Comparison of ENCODE assay signal across 18 mouse cellular contexts in the genomic region with DNA sequence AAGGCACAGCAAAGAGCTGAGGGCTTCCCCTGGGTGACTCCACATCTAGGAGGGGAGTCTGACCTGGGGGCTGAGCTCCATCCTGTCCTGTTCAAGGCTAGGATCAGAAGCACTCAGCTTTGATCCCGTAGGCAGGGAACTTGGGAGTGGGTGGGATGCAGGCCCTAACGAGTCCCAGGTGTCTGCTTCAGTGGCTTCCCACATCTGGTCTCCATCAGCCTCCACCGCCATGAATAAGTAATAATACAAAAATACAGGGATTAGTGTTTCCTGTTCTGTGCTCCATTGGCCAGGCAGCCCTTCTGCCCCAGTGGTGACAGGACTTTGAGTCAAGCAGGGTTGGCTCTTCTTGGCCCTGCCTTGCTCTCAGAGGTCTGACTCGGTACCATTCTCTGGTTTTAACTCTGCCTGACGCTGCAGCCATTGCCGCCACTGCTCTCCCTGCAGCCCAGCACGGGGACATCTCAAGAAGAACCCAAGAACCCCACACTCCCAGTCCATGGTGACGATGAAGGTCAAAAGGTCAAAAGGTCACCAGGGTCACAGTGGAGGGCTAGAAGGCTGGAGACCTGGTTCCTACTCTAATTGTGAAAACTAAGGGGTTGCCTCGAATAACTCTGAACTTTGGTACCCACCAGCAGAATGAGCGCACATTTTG. TPM values are rescaled to one million over a fixed set of nuclear protein-coding genes. Genes with fewer than 3 reads are reported as not detected.
DNase-seq lines count a peak whose midpoint lies in the region; ATAC-seq and TF ChIP-seq lines count a peak whose summit lies in the region.
"Had no signal": no experiment of that assay in that cellular context is flagged by ENCODE, and none has a peak within 500 bp of the region (broad histone marks: within the 10 kb centered on the region; RNA-seq: fewer than 3 reads in every experiment).

No protein-coding gene starts in this region.

- no peak for ATAC-seq in forebrain, embryonic 11.5 days (replicated peaks; ENCODE audit: low FRiP score)
- ATAC-seq in forebrain, embryonic 15.5 days (replicated peaks) = no peak
- no peak for ATAC-seq in kidney, postnatal 0 days (replicated peaks; ENCODE audit: low FRiP score, low read depth)
- ATAC-seq in stomach, embryonic 15.5 days (ENCODE audit: insufficient read depth, low FRiP score, low read depth) = no peak
- ATAC-seq: forebrain, embryonic 14.5 days had no signal

- H3K9ac ChIP-seq in forebrain, embryonic 11.5 days (ENCODE audit: low read length) = no peak overlapping the region
- no peak overlapping the region for H3K9ac ChIP-seq in forebrain, embryonic 15.5 days (replicated peaks)
- no peak overlapping the region for H3K9ac ChIP-seq in kidney, postnatal 0 days (ENCODE audit: low read depth, low read length)
- H3K9ac ChIP-seq in stomach, embryonic 15.5 days = no peak overlapping the region
- H3K9ac ChIP-seq: lung, embryonic 15.5 days had no signal

- no peak for TF ChIP-seq POLR2A in kidney, adult 2 months (IDR thresholded peaks at IDR 0.05; ENCODE audit: low read depth, low read length)

- intact Hi-C loops in gastrocnemius, postnatal 36 days (cut with DNase I) = no loop called here

- 70% methylated on average over 10 of the region's 10 CpGs for WGBS in forebrain, embryonic 11.5 days
- WGBS in forebrain, embryonic 15.5 days = 78% methylated on average over 10 of the region's 10 CpGs
- 60% methylated on average over 10 of the region's 10 CpGs for WGBS in kidney, postnatal 0 days
- 64% methylated on average over 10 of the region's 10 CpGs for WGBS in kidney, adult 2 months
- 54% methylated on average over 10 of the region's 10 CpGs for WGBS in stomach, embryonic 15.5 days

- peak; percentile 61 for DNase-seq in forebrain, embryonic 11.5 days (ENCODE audit: low spot score)
- peak; percentile 17 for DNase-seq in kidney, postnatal 0 days (ENCODE audit: low spot score)
- no peak for DNase-seq in kidney, adult 2 months
- DNase-seq in forelimb bud, embryonic 11.5 days (ENCODE audit: low read depth, low spot score) = peak; percentile 89
- no peak for DNase-seq in adrenal gland, postnatal 4 days (ENCODE audit: low spot score in 2 of 2)
- no peak for DNase-seq in gastrocnemius, postnatal 36 days
- DNase-seq: adrenal gland, postnatal 10 days; left cerebral cortex, postnatal 4 days had no signal

- no peak overlapping the region for H3K4me2 ChIP-seq in forebrain, embryonic 11.5 days (ENCODE audit: low read depth, low read length, severe bottlenecking)
- no peak overlapping the region for H3K4me2 ChIP-seq in forebrain, embryonic 15.5 days (replicated peaks)
- no peak overlapping the region for H3K4me2 ChIP-seq in kidney, postnatal 0 days (ENCODE audit: low read length)
- H3K4me2 ChIP-seq in stomach, embryonic 15.5 days = no peak overlapping the region
- H3K4me2 ChIP-seq: lung, embryonic 15.5 days had no signal

- no peaks in the 10 kb centered on the region for H3K36me3 ChIP-seq in forebrain, embryonic 11.5 days (ENCODE audit: control insufficient read depth, insufficient read depth, low read length)
- no peaks in the 10 kb centered on the region for H3K36me3 ChIP-seq in forebrain, embryonic 15.5 days
- H3K36me3 ChIP-seq in kidney, postnatal 0 days (ENCODE audit: insufficient read depth, low read length) = no peaks in the 10 kb centered on the region
- no peaks in the 10 kb centered on the region for H3K36me3 ChIP-seq in kidney, adult 2 months (ENCODE audit: control insufficient read depth, insufficient read depth, low read length)
- H3K36me3 ChIP-seq in stomach, embryonic 15.5 days = no peaks in the 10 kb centered on the region
- H3K36me3 ChIP-seq: lung, embryonic 15.5 days had no signal

- H3K9me3 ChIP-seq in forebrain, embryonic 11.5 days (ENCODE audit: control insufficient read depth, low read length) = no peaks in the 10 kb centered on the region
- H3K9me3 ChIP-seq in forebrain, embryonic 15.5 days = no peaks in the 10 kb centered on the region
- no peaks in the 10 kb centered on the region for H3K9me3 ChIP-seq in kidney, postnatal 0 days (replicated peaks; ENCODE audit: low read length)
- H3K9me3 ChIP-seq in stomach, embryonic 15.5 days = no peaks in the 10 kb centered on the region
- H3K9me3 ChIP-seq: lung, embryonic 15.5 days; megakaryocyte, embryonic 14.5 days had no signal

- no peaks in the 10 kb centered on the region; the same call in 1 of the 2 replicates for H3K27me3 ChIP-seq in forebrain, embryonic 11.5 days (ENCODE audit: control insufficient read depth, insufficient read depth, low read length)
- no peaks in the 10 kb centered on the region for H3K27me3 ChIP-seq in forebrain, embryonic 15.5 days
- H3K27me3 ChIP-seq in kidney, postnatal 0 days (ENCODE audit: insufficient read depth, low read length) = no peaks in the 10 kb centered on the region
- H3K27me3 ChIP-seq in kidney, adult 2 months (replicated peaks; ENCODE audit: control insufficient read depth, insufficient read depth, low read length) = no peaks in the 10 kb centered on the region
- no peaks in the 10 kb centered on the region for H3K27me3 ChIP-seq in stomach, embryonic 15.5 days (replicated peaks)
- H3K27me3 ChIP-seq: lung, embryonic 15.5 days; megakaryocyte, embryonic 14.5 days had no signal

- H3K4me3 ChIP-seq in forebrain, embryonic 11.5 days (ENCODE audit: low read depth, low read length) = no peak overlapping the region
- H3K4me3 ChIP-seq in forebrain, embryonic 15.5 days = no peak overlapping the region
- no peak overlapping the region for H3K4me3 ChIP-seq in kidney, postnatal 0 days (replicated peaks; ENCODE audit: low read depth, low read length)
- no peak overlapping the region for H3K4me3 ChIP-seq in kidney, adult 2 months (ENCODE audit: insufficient read depth, low read depth, low read length)
- H3K4me3 ChIP-seq in stomach, embryonic 15.5 days (replicated peaks) = no peak overlapping the region
- H3K4me3 ChIP-seq: lung, embryonic 15.5 days had no signal

- no peak overlapping the region for H3K27ac ChIP-seq in forebrain, embryonic 11.5 days (ENCODE audit: low read depth, low read length)
- H3K27ac ChIP-seq in forebrain, embryonic 15.5 days (replicated peaks) = no peak overlapping the region
- no peak overlapping the region for H3K27ac ChIP-seq in kidney, postnatal 0 days
- no peak overlapping the region for H3K27ac ChIP-seq in kidney, adult 2 months (ENCODE audit: insufficient read depth, low read depth, low read length)
- 0 out of 2 replicates have a peak overlapping the region, but pooled peaks have one; percentile 6 for H3K27ac ChIP-seq in stomach, embryonic 15.5 days
- H3K27ac ChIP-seq: lung, embryonic 15.5 days had no signal

- H3K4me1 ChIP-seq in forebrain, embryonic 11.5 days (replicated peaks; ENCODE audit: control insufficient read depth, insufficient read depth, low read length) = no peaks in the 10 kb centered on the region
- peaks cover 27% of the 10 kb centered on the region for H3K4me1 ChIP-seq in forebrain, embryonic 15.5 days
- H3K4me1 ChIP-seq in kidney, postnatal 0 days (replicated peaks; ENCODE audit: insufficient read depth, low read length) = peaks cover 37% of the 10 kb centered on the region
- H3K4me1 ChIP-seq in kidney, adult 2 months (ENCODE audit: control insufficient read depth, insufficient read depth, low read length) = peaks cover 10% of the 10 kb centered on the region; the same call in 1 of the 2 replicates
- H3K4me1 ChIP-seq in stomach, embryonic 15.5 days = peaks cover 54% of the 10 kb centered on the region

- no peak for TF ChIP-seq CTCF in kidney, postnatal 0 days (IDR thresholded peaks at IDR 0.05; ENCODE audit: low read depth)
- no peak for TF ChIP-seq CTCF in kidney, adult 2 months (conservative IDR thresholded peaks at IDR 0.05; ENCODE audit: insufficient read depth, insufficient read length, low read depth, low read length)

RNA-seq across cellular contexts. Expression of gene Pabpn1l, which starts 35.7 kb away (rescaled TPM):
- not detected in 2 replicates for polyA plus RNA-seq in forebrain, embryonic 11.5 days (2014; fragmentation: Nextera tagmentation; extraction: Ambion mirVana)
- polyA plus RNA-seq in forebrain, embryonic 15.5 days (2015; fragmentation: Nextera tagmentation; extraction: Ambion mirVana) = not detected in 2 replicates
- 0.15 and 0.22 TPM in 2 replicates for polyA plus RNA-seq in kidney, postnatal 0 days (2015; fragmentation: Nextera tagmentation; extraction: Ambion mirVana)
- 0.11 TPM in 2 replicates for polyA plus RNA-seq in kidney, adult 2 months (2012; rRNA removed)
- 0.12 TPM in 1 of 2 replicates, not detected in the other for polyA plus RNA-seq in stomach, embryonic 15.5 days (2015; fragmentation: Nextera tagmentation; extraction: Ambion mirVana)
- not detected for total RNA-seq in adrenal gland, postnatal 4 days (2021)
- total RNA-seq in gastrocnemius, postnatal 36 days (2021) = not detected
- total RNA-seq: adrenal gland, postnatal 10 days; granulocyte monocyte progenitor cell, adult 5-6 weeks; hematopoietic stem cell, adult 5-6 weeks; layer of hippocampus, postnatal 14 days; left cerebral cortex, postnatal 4 days had no signal
- polyA plus RNA-seq: cortical plate, adult 2 months; forebrain, embryonic 14.5 days; kidney, embryonic 14.5 days; lung, embryonic 15.5 days had no signal

RNA-seq across cellular contexts. Expression of gene Cbfa2t3, which starts 40.6 kb away (rescaled TPM):
- 6.0 and 7.0 TPM in 2 replicates for polyA plus RNA-seq in forebrain, embryonic 11.5 days (2014; fragmentation: Nextera tagmentation; extraction: Ambion mirVana)
- 13.2 and 14.0 TPM in 2 replicates for polyA plus RNA-seq in forebrain, embryonic 15.5 days (2015; fragmentation: Nextera tagmentation; extraction: Ambion mirVana)
- polyA plus RNA-seq in kidney, postnatal 0 days (2015; fragmentation: Nextera tagmentation; extraction: Ambion mirVana) = 3.6 and 4.4 TPM in 2 replicates
- 5.5 and 6.7 TPM in 2 replicates for polyA plus RNA-seq in kidney, adult 2 months (2012; rRNA removed)
- 4.5 and 4.8 TPM in 2 replicates for polyA plus RNA-seq in stomach, embryonic 15.5 days (2015; fragmentation: Nextera tagmentation; extraction: Ambion mirVana)
- total RNA-seq in adrenal gland, postnatal 4 days (2021) = 10 to 100 TPM; 11.3 to 12.0 TPM
- 10 to 100 TPM; 17.0 to 18.7 TPM for total RNA-seq in gastrocnemius, postnatal 36 days (2021)

RNA-seq across cellular contexts. Expression of gene Trappc2l, which starts 46.8 kb away (rescaled TPM):
- polyA plus RNA-seq in forebrain, embryonic 11.5 days (2014; fragmentation: Nextera tagmentation; extraction: Ambion mirVana) = 39.3 and 49.9 TPM in 2 replicates
- polyA plus RNA-seq in forebrain, embryonic 15.5 days (2015; fragmentation: Nextera tagmentation; extraction: Ambion mirVana) = 80.4 and 87.9 TPM in 2 replicates
- polyA plus RNA-seq in kidney, postnatal 0 days (2015; fragmentation: Nextera tagmentation; extraction: Ambion mirVana) = 64.5 and 73.3 TPM in 2 replicates
- 258 and 302 TPM in 2 replicates for polyA plus RNA-seq in kidney, adult 2 months (2012; rRNA removed)
- polyA plus RNA-seq in stomach, embryonic 15.5 days (2015; fragmentation: Nextera tagmentation; extraction: Ambion mirVana) = 49.7 and 61.8 TPM in 2 replicates
- 10 to 100 TPM; 51.5 to 51.8 TPM for total RNA-seq in adrenal gland, postnatal 4 days (2021)
- 10 to 100 TPM; 38.2 to 40.6 TPM for total RNA-seq in gastrocnemius, postnatal 36 days (2021)

RNA-seq across cellular contexts. Expression of gene Galns, which starts 47.0 kb away (rescaled TPM):
- polyA plus RNA-seq in forebrain, embryonic 11.5 days (2014; fragmentation: Nextera tagmentation; extraction: Ambion mirVana) = 4.5 and 5.8 TPM in 2 replicates
- 4.4 and 4.5 TPM in 2 replicates for polyA plus RNA-seq in forebrain, embryonic 15.5 days (2015; fragmentation: Nextera tagmentation; extraction: Ambion mirVana)
- 19.4 and 23.3 TPM in 2 replicates for polyA plus RNA-seq in kidney, postnatal 0 days (2015; fragmentation: Nextera tagmentation; extraction: Ambion mirVana)
- polyA plus RNA-seq in kidney, adult 2 months (2012; rRNA removed) = 36.2 and 44.5 TPM in 2 replicates
- polyA plus RNA-seq in stomach, embryonic 15.5 days (2015; fragmentation: Nextera tagmentation; extraction: Ambion mirVana) = 11.9 and 13.1 TPM in 2 replicates
- 10 to 100 TPM; 11.9 to 13.9 TPM for total RNA-seq in adrenal gland, postnatal 4 days (2021)
- total RNA-seq in gastrocnemius, postnatal 36 days (2021) = 1 to 10 TPM; 1.3 to 1.6 TPM

Comparison
In these comparisons a context has a peak if more than half of its experiments do, and no peak if none do; other contexts are left out.
1. DNase-seq: peak in forebrain, embryonic 11.5 days (single experiment), kidney, postnatal 0 days (single experiment) and forelimb bud, embryonic 11.5 days (single experiment); none in kidney, adult 2 months (single experiment), adrenal gland, postnatal 4 days (0 of 2) and gastrocnemius, postnatal 36 days (0 of 2).